Mouse (Mus musculus): Measurements from ENCODE around the gene Lipc. TPM values are rescaled to one million over a fixed set of nuclear protein-coding genes. Genes with fewer than 3 reads are reported as not detected.
A peak's percentile ranks its signal among the peaks of the same experiment; 100 is the strongest.

The Lipc gene
- total and polyA plus RNA-seq, 2 experiments from 2014 or later, result 0.29 to 0.81 TPM

- DNase-seq, result no peak
- H3K9ac ChIP-seq, result no peak overlapping the region
- H3K27ac ChIP-seq (ENCODE audit: low read depth, low read length), result no peak overlapping the region
- no peaks in the 10 kb centered on the region for H3K36me3 ChIP-seq (ENCODE audit: insufficient read depth)
- no peak for ATAC-seq
- no peaks in the 10 kb centered on the region for H3K27me3 ChIP-seq (ENCODE audit: insufficient read depth, low read length)
- no peaks in the 10 kb centered on the region; the same call in 1 of the 2 replicates for H3K4me1 ChIP-seq (ENCODE audit: insufficient read depth)
- TF ChIP-seq CTCF (IDR thresholded peaks at IDR 0.05; ENCODE audit: low read depth), result no peak; the same call in 1 of the 2 replicates
- no peaks in the 10 kb centered on the region for H3K9me3 ChIP-seq (ENCODE audit: low read length)
- H3K4me2 ChIP-seq (ENCODE audit: low read depth), result no peak overlapping the region
- no peak overlapping the region for H3K4me3 ChIP-seq (ENCODE audit: low read depth, low read length)
- 71% methylated on average over 17 of the region's 17 CpGs for WGBS
These were observed 14.3 kb upstream of the Lipc start for GRCm38 (mm10) chr9:70965999-70966994.

- no peaks in the 10 kb centered on the region; the same call in 1 of the 2 replicates for H3K4me1 ChIP-seq (ENCODE audit: insufficient read depth)
- ATAC-seq (no peak), DNase-seq (no peak)
- H3K9ac ChIP-seq, result no peak overlapping the region
- H3K9me3 ChIP-seq (ENCODE audit: low read length), result no peaks in the 10 kb centered on the region
- no peak for TF ChIP-seq CTCF (IDR thresholded peaks at IDR 0.05; ENCODE audit: low read depth)
- no peaks in the 10 kb centered on the region for H3K36me3 ChIP-seq (ENCODE audit: insufficient read depth)
- H3K27me3 ChIP-seq (ENCODE audit: insufficient read depth, low read length), result no peaks in the 10 kb centered on the region
- no peak overlapping the region for H3K27ac ChIP-seq (ENCODE audit: low read depth, low read length)
- no peak overlapping the region for H3K4me2 ChIP-seq (ENCODE audit: low read depth)
- WGBS, result 91% methylated on average over 2 of the region's 2 CpGs
- no peak overlapping the region for H3K4me3 ChIP-seq (ENCODE audit: low read depth, low read length)
These were observed 13.4 kb upstream of the Lipc start for GRCm38 (mm10) chr9:70965422-70965821.

- Histone ChIP-seq H3K4me2 (ENCODE audit: low read depth) (no peak overlapping the region), H3K9me3 (ENCODE audit: low read length) (no peaks in the 10 kb centered on the region), H3K9ac (no peak overlapping the region), H3K36me3 (ENCODE audit: insufficient read depth) (no peaks in the 10 kb centered on the region), H3K4me1 (ENCODE audit: insufficient read depth) (no peaks in the 10 kb centered on the region; the same call in 1 of the 2 replicates), H3K27me3 (ENCODE audit: insufficient read depth, low read length) (no peaks in the 10 kb centered on the region), H3K4me3 (ENCODE audit: low read depth, low read length) (no peak overlapping the region), H3K27ac (ENCODE audit: low read depth, low read length) (no peak overlapping the region)
- DNase-seq (no peak), ATAC-seq (no peak)
- TF ChIP-seq CTCF (IDR thresholded peaks at IDR 0.05; ENCODE audit: low read depth), result no peak
- 78% methylated on average over 4 of the region's 4 CpGs for WGBS
These were observed 13.0 kb upstream of the Lipc start for GRCm38 (mm10) chr9:70965011-70965410.

- 61% methylated on average over 7 of the region's 7 CpGs for WGBS
- no peak overlapping the region for H3K9ac ChIP-seq
These were observed 11.4 kb upstream of the Lipc start for GRCm38 (mm10) chr9:70963461-70963891.

GRCm38 (mm10) chr9:70962781-70963455, 10.9 kb upstream of the Lipc start:
- H3K4me3 ChIP-seq (ENCODE audit: low read depth, low read length), result no peak overlapping the region
- 91% methylated on average over 2 of the region's 2 CpGs for WGBS
- H3K27me3 ChIP-seq (ENCODE audit: insufficient read depth, low read length), result no peaks in the 10 kb centered on the region
- no peak overlapping the region for H3K27ac ChIP-seq (ENCODE audit: low read depth, low read length)
- H3K9ac ChIP-seq, result no peak overlapping the region
- H3K4me2 ChIP-seq (ENCODE audit: low read depth), result no peak overlapping the region
- DNase-seq (no peak), ATAC-seq (no peak)
- peak; percentile 8; the same call in 1 of the 2 replicates for TF ChIP-seq CTCF (IDR thresholded peaks at IDR 0.05; ENCODE audit: low read depth)
- no peaks in the 10 kb centered on the region; the same call in 1 of the 2 replicates for H3K4me1 ChIP-seq (ENCODE audit: insufficient read depth)
- H3K9me3 ChIP-seq (ENCODE audit: low read length), result no peaks in the 10 kb centered on the region
- H3K36me3 ChIP-seq (ENCODE audit: insufficient read depth), result no peaks in the 10 kb centered on the region

More at GRCm38 (mm10) chr9:70963461-70963891, 11.4 kb upstream of the Lipc start:
- Histone ChIP-seq H3K4me3 (ENCODE audit: low read depth, low read length) (no peak overlapping the region), H3K4me2 (ENCODE audit: low read depth) (no peak overlapping the region), H3K27ac (ENCODE audit: low read depth, low read length) (no peak overlapping the region), H3K9me3 (ENCODE audit: low read length) (no peaks in the 10 kb centered on the region), H3K36me3 (ENCODE audit: insufficient read depth) (no peaks in the 10 kb centered on the region), H3K4me1 (ENCODE audit: insufficient read depth) (no peaks in the 10 kb centered on the region; the same call in 1 of the 2 replicates), H3K27me3 (ENCODE audit: insufficient read depth, low read length) (no peaks in the 10 kb centered on the region)
- TF ChIP-seq CTCF (IDR thresholded peaks at IDR 0.05; ENCODE audit: low read depth), result no peak
- ATAC-seq (peak; percentile 36; the same call in 1 of the 2 replicates), DNase-seq (peak; percentile 10)

GRCm38 (mm10) chr9:70960301-70960700, 8.3 kb upstream of the Lipc start:
- DNase-seq, result no peak
- Histone ChIP-seq H3K9me3 (ENCODE audit: low read length) (no peaks in the 10 kb centered on the region), H3K4me1 (ENCODE audit: insufficient read depth) (no peaks in the 10 kb centered on the region), H3K4me3 (ENCODE audit: low read depth, low read length) (no peak overlapping the region), H3K27me3 (ENCODE audit: insufficient read depth, low read length) (no peaks in the 10 kb centered on the region), H3K4me2 (ENCODE audit: low read depth) (no peak overlapping the region), H3K36me3 (ENCODE audit: insufficient read depth) (no peaks in the 10 kb centered on the region), H3K9ac (no peak overlapping the region), H3K27ac (ENCODE audit: low read depth, low read length) (no peak overlapping the region)
- 96% methylated on average over 5 of the region's 5 CpGs for WGBS
- no peak for ATAC-seq
- no peak for TF ChIP-seq CTCF (IDR thresholded peaks at IDR 0.05; ENCODE audit: low read depth)

Measured in forebrain, postnatal 0 days (tissue).